Mouse (Mus musculus): Measurements from ENCODE around the gene Shmt2. TPM values are rescaled to one million over a fixed set of nuclear protein-coding genes. Genes with fewer than 3 reads are reported as not detected.
A peak's percentile ranks its signal among the peaks of the same experiment; 100 is the strongest.

Gene Shmt2
- total RNA-seq, 1 experiment, result 169 TPM

- in situ Hi-C loops (cut with MboI; ENCODE audit: low sequenced_read_pairs in 2 of 2, unreplicated experiment in 2 of 2), result no loop called here
- no peak for DNase-seq (ENCODE audit: low read depth, low spot score)
- Histone ChIP-seq H3K36me3 (ENCODE audit: control insufficient read depth, insufficient read depth, low read length, poor library complexity, severe bottlenecking) (no peaks in the 10 kb centered on the region; the same call in 1 of the 2 replicates), H3K4me1 (ENCODE audit: control insufficient read depth in 2 of 2, insufficient read depth in 2 of 2, low read length in 2 of 2, poor library complexity in 1 of 2) (peaks cover 5 to 50% of the 10 kb centered on the region in 2 experiments), H3K9me3 (ENCODE audit: control insufficient read depth, insufficient read depth, low read depth, low read length) (no peaks in the 10 kb centered on the region), H3K4me3 (ENCODE audit: insufficient read depth in 1 of 2, low read depth in 1 of 2, low read length in 2 of 2, poor library complexity in 1 of 2, severe bottlenecking in 1 of 2) (peak overlapping the region; percentile 64 to 70), H3K9ac (ENCODE audit: insufficient read depth, low read depth, low read length, poor library complexity, severe bottlenecking) (peak overlapping the region; percentile 61), H3K27ac (ENCODE audit: insufficient read depth, low read depth, low read length, poor library complexity, severe bottlenecking) (no peak overlapping the region)
- TF ChIP-seq HCFC1 (IDR thresholded peaks at IDR 0.05; ENCODE audit: borderline replicate concordance, insufficient read depth, low read length), result no peak
- TF ChIP-seq ZNF384 (IDR thresholded peaks at IDR 0.05; ENCODE audit: low read depth, low read length), result no peak
- no peak for TF ChIP-seq ZC3H11A (IDR thresholded peaks at IDR 0.05; ENCODE audit: borderline replicate concordance, low read depth, low read length)
- no peak for TF ChIP-seq MAFK (IDR thresholded peaks at IDR 0.05; ENCODE audit: insufficient read depth, low read depth, low read length)
- no peak for TF ChIP-seq CHD2 (IDR thresholded peaks at IDR 0.05; ENCODE audit: low read depth, low read length)
These were observed 10.5 kb downstream of the Shmt2 start for GRCm38 (mm10) chr10:127511634-127512306.

DNA sequence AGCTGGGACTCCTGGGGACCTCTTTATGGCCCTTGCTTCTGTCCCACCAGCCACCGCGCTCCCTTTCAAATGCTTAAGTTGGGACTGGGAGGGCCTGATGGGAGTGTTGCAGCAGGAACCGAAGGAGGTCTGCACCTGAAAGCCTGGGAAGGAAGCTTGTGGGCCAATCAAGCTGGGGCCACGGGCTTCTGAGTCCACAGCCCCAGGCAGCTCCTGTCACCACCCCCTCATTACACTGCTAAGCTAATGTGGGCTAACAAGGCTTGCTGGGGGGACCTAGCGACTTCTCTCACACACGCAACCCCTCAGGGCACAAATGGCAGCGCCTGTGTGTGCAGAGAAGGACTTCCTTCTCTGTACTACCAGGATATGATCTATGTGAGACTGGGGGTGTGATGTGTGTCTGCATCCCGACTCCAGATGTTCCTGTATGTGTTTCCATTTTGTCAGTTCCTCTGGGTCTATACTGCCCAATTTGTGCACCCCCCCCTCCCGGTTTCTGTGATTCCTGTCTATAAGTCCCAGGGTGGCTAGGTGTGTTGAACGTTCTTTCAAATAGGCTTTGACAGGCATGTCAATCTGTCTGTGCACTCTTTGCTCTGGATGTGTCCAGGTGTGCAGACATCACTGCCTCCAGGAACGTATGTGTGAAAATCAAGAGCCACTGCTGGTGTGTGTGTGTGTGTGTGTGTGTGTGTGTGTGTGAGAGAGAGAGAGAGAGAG, 11.2 kb downstream of the Shmt2 start:
- Histone ChIP-seq H3K4me1 (ENCODE audit: control insufficient read depth in 2 of 2, insufficient read depth in 2 of 2, low read length in 2 of 2, poor library complexity in 1 of 2) (peaks cover 5 to 46% of the 10 kb centered on the region in 2 experiments), H3K9ac (ENCODE audit: insufficient read depth, low read depth, low read length, poor library complexity, severe bottlenecking) (no peak overlapping the region), H3K9me3 (ENCODE audit: control insufficient read depth, insufficient read depth, low read depth, low read length) (no peaks in the 10 kb centered on the region), H3K36me3 (ENCODE audit: control insufficient read depth, insufficient read depth, low read length, poor library complexity, severe bottlenecking) (no peaks in the 10 kb centered on the region), H3K27ac (ENCODE audit: insufficient read depth, low read depth, low read length, poor library complexity, severe bottlenecking) (no peak overlapping the region), H3K4me3 (ENCODE audit: insufficient read depth in 1 of 2, low read depth in 1 of 2, low read length in 2 of 2, poor library complexity in 1 of 2, severe bottlenecking in 1 of 2) (peak overlapping the region; percentile 64 to 70; a peak in 2 of 4 replicates)
- in situ Hi-C loops (cut with MboI; ENCODE audit: low sequenced_read_pairs in 2 of 2, unreplicated experiment in 2 of 2), result no loop called here
- no peak for TF ChIP-seq HCFC1 (IDR thresholded peaks at IDR 0.05; ENCODE audit: borderline replicate concordance, insufficient read depth, low read length)
- DNase-seq (ENCODE audit: low read depth, low spot score), result no peak

GRCm38 (mm10) chr10:127509837-127510701, 12.2 kb downstream of the Shmt2 start:
- in situ Hi-C loops (cut with MboI; ENCODE audit: low sequenced_read_pairs in 2 of 2, unreplicated experiment in 2 of 2), result no loop called here
- H3K36me3 ChIP-seq (ENCODE audit: control insufficient read depth, insufficient read depth, low read length, poor library complexity, severe bottlenecking), result no peaks in the 10 kb centered on the region
- DNase-seq (ENCODE audit: low read depth, low spot score), result no peak
- H3K9ac ChIP-seq (ENCODE audit: insufficient read depth, low read depth, low read length, poor library complexity, severe bottlenecking), result 0 out of 2 replicates have a peak overlapping the region, but pooled peaks have one; percentile 17
- no peaks in the 10 kb centered on the region for H3K9me3 ChIP-seq (ENCODE audit: control insufficient read depth, insufficient read depth, low read depth, low read length)
- no peak overlapping the region for H3K27ac ChIP-seq (ENCODE audit: insufficient read depth, low read depth, low read length, poor library complexity, severe bottlenecking)
- no peak for TF ChIP-seq ZNF384 (IDR thresholded peaks at IDR 0.05; ENCODE audit: low read depth, low read length)
- TF ChIP-seq HCFC1 (IDR thresholded peaks at IDR 0.05; ENCODE audit: borderline replicate concordance, insufficient read depth, low read length), result no peak
- TF ChIP-seq CHD2 (IDR thresholded peaks at IDR 0.05; ENCODE audit: low read depth, low read length), result no peak
- TF ChIP-seq MAFK (IDR thresholded peaks at IDR 0.05; ENCODE audit: insufficient read depth, low read depth, low read length), result no peak
- TF ChIP-seq ZC3H11A (IDR thresholded peaks at IDR 0.05; ENCODE audit: borderline replicate concordance, low read depth, low read length), result no peak
- H3K4me3 ChIP-seq (ENCODE audit: insufficient read depth in 1 of 2, low read depth in 1 of 2, low read length in 2 of 2, poor library complexity in 1 of 2, severe bottlenecking in 1 of 2), result peak overlapping the region; percentile 70 to 88; a peak in 3 of 4 replicates
- H3K4me1 ChIP-seq (ENCODE audit: control insufficient read depth in 2 of 2, insufficient read depth in 2 of 2, low read length in 2 of 2, poor library complexity in 1 of 2), result peaks cover 5 to 38% of the 10 kb centered on the region in 2 experiments

GRCm38 (mm10) chr10:127509051-127509836, 13.0 kb downstream of the Shmt2 start:
- DNase-seq (ENCODE audit: low read depth, low spot score), result peak; percentile 99
- no peaks in the 10 kb centered on the region for H3K36me3 ChIP-seq (ENCODE audit: control insufficient read depth, insufficient read depth, low read length, poor library complexity, severe bottlenecking)
- no peaks in the 10 kb centered on the region for H3K9me3 ChIP-seq (ENCODE audit: control insufficient read depth, insufficient read depth, low read depth, low read length)
- peak overlapping the region; percentile 76; the same call in 1 of the 2 replicates for H3K27ac ChIP-seq (ENCODE audit: insufficient read depth, low read depth, low read length, poor library complexity, severe bottlenecking)
- peak; percentile 61; the same call in 1 of the 2 replicates for TF ChIP-seq HCFC1 (IDR thresholded peaks at IDR 0.05; ENCODE audit: borderline replicate concordance, insufficient read depth, low read length)
- TF ChIP-seq ZC3H11A (IDR thresholded peaks at IDR 0.05; ENCODE audit: borderline replicate concordance, low read depth, low read length), result 0 out of 2 replicates have a peak, but pooled peaks have one; percentile 35
- TF ChIP-seq MAFK (IDR thresholded peaks at IDR 0.05; ENCODE audit: insufficient read depth, low read depth, low read length), result no peak
- peak overlapping the region; percentile 70 to 88 for H3K4me3 ChIP-seq (ENCODE audit: insufficient read depth in 1 of 2, low read depth in 1 of 2, low read length in 2 of 2, poor library complexity in 1 of 2, severe bottlenecking in 1 of 2)
- in situ Hi-C loops (cut with MboI; ENCODE audit: low sequenced_read_pairs in 2 of 2, unreplicated experiment in 2 of 2), result no loop called here
- peak overlapping the region; percentile 35; the same call in 1 of the 2 replicates for H3K9ac ChIP-seq (ENCODE audit: insufficient read depth, low read depth, low read length, poor library complexity, severe bottlenecking)
- peaks cover 5 to 30% of the 10 kb centered on the region in 2 experiments for H3K4me1 ChIP-seq (ENCODE audit: control insufficient read depth in 2 of 2, insufficient read depth in 2 of 2, low read length in 2 of 2, poor library complexity in 1 of 2)

Data from ES-E14 (cell line).